Mouse (Mus musculus) bone marrow macrophage, adult 2 months (primary cell): Measurements from ENCODE around the gene Gm49395. TPM values are rescaled to one million over a fixed set of nuclear protein-coding genes. Genes with fewer than 3 reads are reported as not detected.

Experiments
- H3K27ac ChIP-seq: 2 replicates; pipeline ENCODE4 v1.5.1; 2012; ENCODE audit warnings: low read depth, low read length; ENCODE audit not compliant: insufficient read depth
- H3K4me1 ChIP-seq: 2 replicates; pipeline ENCODE4 v1.6.1; 2012; ENCODE audit warnings: low read length; ENCODE audit not compliant: control insufficient read depth, insufficient read depth
- H3K4me3 ChIP-seq: 2 replicates; pipeline ENCODE4 v1.5.1; 2012; ENCODE audit warnings: mild to moderate bottlenecking, low read length, moderate library complexity; ENCODE audit not compliant: insufficient read depth
- CTCF ChIP-seq: IDR thresholded peaks from 2 replicates; pipeline ENCODE4 v1.5.1; 2012; ENCODE audit warnings: low read depth, mild to moderate bottlenecking, low read length, moderate library complexity
- POLR2A ChIP-seq: IDR thresholded peaks from 2 replicates; pipeline ENCODE4 v1.6.1; 2012; ENCODE audit warnings: mild to moderate bottlenecking, low read depth, low read length, borderline replicate concordance
- polyA plus RNA-seq: library from polyadenylated mRNA; stranded (reverse); fragments of >200 nt; gene quantifications from 2 replicates; pipeline ENCODE4 v1.2.4, GENCODE M21; 2012; ENCODE audit not compliant: missing spikeins, insufficient read depth, insufficient read length

Gene Gm49395
- not detected in 2 replicates for polyA plus RNA-seq

- no peak for TF ChIP-seq CTCF
- no peak for TF ChIP-seq POLR2A
- Histone ChIP-seq H3K4me1 (no peaks in the 10 kb centered on the region), H3K4me3 (peak within 1 kb of the TSS; percentile 54), H3K27ac (no peak within 1 kb of the TSS)
Observed at GRCm38 (mm10) chr13:115101355-115102191, at the start of gene Gm49395, which contains the start of gene Itga1. Gene Gm49395 (minus strand): TSS chr13:115101921. Gene Itga1 (minus strand): TSS chr13:115101964.

GRCm38 (mm10) chr13:115150602-115151001 lies 48.9 kb upstream of the Gm49395 start:
- TF ChIP-seq CTCF: no peak
- TF ChIP-seq POLR2A: no peak
- H3K27ac ChIP-seq: no peak overlapping the region
- H3K4me3 ChIP-seq: no peak overlapping the region
- H3K4me1 ChIP-seq: no peaks in the 10 kb centered on the region

DNA sequence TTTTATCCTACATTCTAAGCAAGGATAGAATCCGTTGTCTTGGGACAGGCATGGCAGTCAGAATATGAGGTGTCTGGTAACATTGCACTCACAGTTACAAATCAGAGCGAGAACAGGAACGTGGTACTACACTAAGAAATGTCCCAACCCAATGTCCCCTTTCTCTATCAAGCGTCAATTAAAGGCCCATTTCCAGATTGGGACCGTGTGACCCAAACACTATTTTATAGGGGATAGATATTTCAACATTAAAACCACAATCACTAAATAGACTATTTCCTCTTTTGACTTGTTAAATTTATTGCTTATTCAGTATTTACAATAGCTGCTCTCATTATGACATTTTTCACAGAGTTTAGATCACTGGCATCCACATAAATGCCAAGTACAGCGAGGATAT lies 48.1 kb upstream of the Gm49395 start:
- H3K4me1 ChIP-seq: no peaks in the 10 kb centered on the region
- TF ChIP-seq CTCF: no peak
- no peak for TF ChIP-seq POLR2A
- no peak overlapping the region for H3K27ac ChIP-seq
- H3K4me3 ChIP-seq: no peak overlapping the region

DNA sequence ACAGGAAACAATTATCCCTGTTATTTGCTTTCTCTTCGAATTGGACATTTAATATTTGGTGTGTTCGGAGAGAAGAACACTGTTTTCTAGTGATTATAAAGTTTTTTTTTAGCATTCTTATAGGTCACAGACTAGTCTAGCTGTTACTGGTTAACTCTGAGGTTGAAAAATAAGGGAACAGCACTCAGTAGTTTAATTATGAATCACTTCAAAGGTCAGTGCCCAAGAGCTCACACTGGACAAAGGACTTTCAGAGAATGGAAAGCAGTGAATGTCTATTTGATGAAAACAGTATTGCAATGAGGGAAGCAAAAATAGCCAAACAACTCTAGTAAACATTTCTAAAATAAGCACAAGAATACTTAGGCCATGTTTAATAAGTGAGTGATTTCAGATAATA lies 41.9 kb upstream of the Gm49395 start:
- Histone ChIP-seq H3K27ac (no peak overlapping the region), H3K4me1 (no peaks in the 10 kb centered on the region), H3K4me3 (no peak overlapping the region)
- TF ChIP-seq POLR2A (no peak), CTCF (no peak)

DNA sequence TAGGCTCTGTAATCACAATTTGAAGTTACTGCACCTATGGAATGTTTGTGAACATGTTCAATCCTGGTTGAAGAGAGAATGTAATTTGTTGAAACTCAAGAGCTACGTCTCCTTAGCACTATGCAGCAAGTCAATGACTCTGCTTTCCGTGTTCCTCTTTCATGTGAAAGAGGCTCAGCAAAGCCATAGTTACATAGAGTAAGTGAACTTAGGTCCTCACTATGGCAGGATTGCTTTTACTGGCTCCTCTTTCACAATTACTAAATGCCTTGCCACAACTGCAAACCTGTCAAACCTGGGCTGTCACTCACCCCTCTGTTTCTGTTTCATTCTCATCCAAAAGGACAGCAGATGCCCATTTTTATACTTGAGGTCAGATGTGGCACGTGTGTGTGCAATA lies 40.3 kb upstream of the Gm49395 start:
- no peaks in the 10 kb centered on the region for H3K4me1 ChIP-seq
- H3K4me3 ChIP-seq: no peak overlapping the region
- H3K27ac ChIP-seq: no peak overlapping the region
- TF ChIP-seq POLR2A: no peak
- no peak for TF ChIP-seq CTCF

- Histone ChIP-seq H3K4me3 (no peak overlapping the region), H3K27ac (no peak overlapping the region), H3K4me1 (no peaks in the 10 kb centered on the region)
- no peak for TF ChIP-seq POLR2A
- TF ChIP-seq CTCF: no peak
Observed at GRCm38 (mm10) chr13:115138513-115138912, 36.8 kb upstream of the Gm49395 start.

DNA sequence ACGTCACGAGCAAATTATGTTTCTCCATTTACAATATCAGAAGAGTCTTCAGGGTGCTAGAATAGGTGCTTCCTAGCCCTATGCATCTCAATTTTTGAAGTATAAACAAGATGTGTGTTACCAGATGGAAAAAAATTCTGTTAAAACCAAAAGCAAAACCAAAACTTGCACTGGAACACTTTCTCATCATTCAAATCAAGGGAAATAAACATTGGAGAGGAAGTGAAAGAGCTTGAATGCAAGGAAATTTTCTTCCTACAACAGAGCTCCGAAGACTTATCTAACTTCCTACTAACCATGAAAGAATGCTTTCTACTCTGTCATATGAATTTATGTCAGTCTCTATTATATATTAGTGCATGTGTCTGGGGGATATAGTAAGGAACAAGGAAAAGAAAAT lies 35.0 kb upstream of the Gm49395 start:
- H3K27ac ChIP-seq: no peak overlapping the region
- TF ChIP-seq POLR2A: no peak
- TF ChIP-seq CTCF: no peak
- H3K4me1 ChIP-seq: no peaks in the 10 kb centered on the region
- no peak overlapping the region for H3K4me3 ChIP-seq

- Histone ChIP-seq H3K4me3 (no peak overlapping the region), H3K4me1 (no peaks in the 10 kb centered on the region), H3K27ac (no peak overlapping the region)
- TF ChIP-seq CTCF: no peak
- no peak for TF ChIP-seq POLR2A
Observed at GRCm38 (mm10) chr13:115132435-115132834, 30.7 kb upstream of the Gm49395 start.

DNA sequence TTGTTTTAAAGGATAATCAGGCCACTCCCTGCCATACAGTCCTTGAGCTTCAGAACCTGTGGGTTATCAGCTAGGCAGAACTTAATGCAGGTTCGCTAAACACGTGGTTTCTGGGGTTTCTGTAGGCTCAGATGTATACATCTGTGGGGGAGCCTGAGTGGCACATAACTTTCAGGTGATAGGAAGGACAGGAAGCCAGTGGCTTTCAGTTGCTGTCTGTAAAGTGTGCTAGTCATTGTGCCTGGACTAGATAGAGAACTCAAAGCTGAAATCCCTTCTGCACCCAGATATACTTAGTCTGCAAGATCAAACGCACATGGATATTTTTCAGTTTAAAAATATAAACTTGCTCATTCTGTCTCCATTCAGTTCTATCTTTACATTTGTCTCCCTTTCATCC lies 29.7 kb upstream of the Gm49395 start:
- no peak overlapping the region for H3K27ac ChIP-seq
- TF ChIP-seq POLR2A (no peak), CTCF (no peak)
- no peak overlapping the region for H3K4me3 ChIP-seq
- no peaks in the 10 kb centered on the region for H3K4me1 ChIP-seq

DNA sequence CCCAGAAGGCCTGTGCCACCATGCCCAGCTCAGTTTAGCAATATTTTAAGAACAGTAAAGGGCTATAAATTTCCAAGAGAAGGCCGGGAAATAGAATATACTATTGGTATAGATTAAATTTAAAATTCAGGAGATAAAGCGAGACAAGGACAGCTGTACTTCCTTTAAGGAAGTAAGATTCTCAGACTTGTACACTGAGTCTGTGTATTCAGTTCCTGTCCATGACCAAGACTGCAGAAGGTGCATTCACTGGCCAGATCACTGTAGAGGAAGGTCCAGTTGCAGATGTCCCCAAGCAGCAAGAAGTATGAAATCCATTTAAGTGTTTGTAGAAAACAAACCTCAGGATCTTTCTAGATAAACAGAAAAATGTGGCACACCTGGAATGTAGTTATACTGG lies 28.3 kb upstream of the Gm49395 start:
- Histone ChIP-seq H3K27ac (no peak overlapping the region), H3K4me1 (no peaks in the 10 kb centered on the region), H3K4me3 (no peak overlapping the region)
- no peak for TF ChIP-seq CTCF
- no peak for TF ChIP-seq POLR2A

GRCm38 (mm10) chr13:115127826-115128225 lies 26.1 kb upstream of the Gm49395 start:
- Histone ChIP-seq H3K27ac (no peak overlapping the region), H3K4me3 (no peak overlapping the region), H3K4me1 (no peaks in the 10 kb centered on the region)
- no peak for TF ChIP-seq POLR2A
- no peak for TF ChIP-seq CTCF
